Mouse (Mus musculus): ENCODE results near the gene Tmem33.

DNA sequence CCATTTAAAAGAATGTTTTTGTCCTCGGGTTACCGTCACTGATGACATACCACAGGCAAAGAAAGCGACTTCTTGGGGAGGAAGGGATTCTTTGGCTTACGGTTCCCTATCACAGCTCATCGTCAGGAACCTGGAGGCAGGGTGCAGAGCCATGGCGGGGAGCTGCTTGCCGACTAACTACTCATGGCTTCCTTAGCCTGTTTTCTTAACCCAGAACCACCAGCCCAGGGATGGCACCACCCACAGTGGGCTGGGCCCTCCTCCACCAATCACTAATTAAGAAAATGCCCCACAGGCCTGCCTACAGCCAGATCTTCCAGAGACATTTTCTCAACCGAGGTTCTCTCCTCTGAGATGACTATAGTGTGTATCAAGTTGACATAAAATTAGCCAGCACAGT lies 8.9 kb downstream of the Tmem33 start:
- no peak for TF ChIP-seq CTCF (IDR thresholded peaks at IDR 0.05; ENCODE audit: low read depth, low read length)
- TF ChIP-seq POLR2A (IDR thresholded peaks at IDR 0.05; ENCODE audit: extremely low read depth, insufficient read depth, low read length) = no peak
